Mouse (Mus musculus) C2C12 (cell line): ENCODE measurements at regions not wholly inside any gene's neighbourhood (a gene's known extent, or its start where the extent isn't known, plus 50 kb on each side); places are given as distances from the start of the nearest gene placed in this dataset.

ENCODE experiments used
- H3K27me3 ChIP-seq: one replicate; pipeline ENCODE4 v1.6.1; 2011; ENCODE audit not compliant: control insufficient read depth, insufficient read depth, insufficient read length
- H3K36me3 ChIP-seq: one replicate; pipeline ENCODE4 v1.6.1; 2011; ENCODE audit not compliant: control insufficient read depth, insufficient read depth
- H3K4me3 ChIP-seq: one replicate; pipeline ENCODE4 v1.5.1; 2011; ENCODE audit warnings: mild to moderate bottlenecking, control low read depth; ENCODE audit not compliant: poor library complexity, insufficient read depth, severe bottlenecking
- H3K79me2 ChIP-seq: one replicate; pipeline ENCODE4 v1.6.1; 2011; ENCODE audit not compliant: control insufficient read depth, insufficient read depth
- H3K79me3 ChIP-seq: one replicate; pipeline ENCODE4 v1.6.1; 2011; ENCODE audit warnings: low read depth, control low read depth
- H3ac ChIP-seq: one replicate; pipeline ENCODE3; 2011; ENCODE audit warnings: low read depth; ENCODE audit not compliant: control insufficient read depth, insufficient read length
- CEBPB ChIP-seq: IDR thresholded peaks from one replicate; pipeline ENCODE4 v1.6.1; 2011; ENCODE audit warnings: low read depth, mild to moderate bottlenecking, control low read depth, moderate library complexity
- CTCF ChIP-seq: IDR thresholded peaks from one replicate; pipeline ENCODE4 v1.5.1; 2011; ENCODE audit not compliant: control insufficient read depth, insufficient read depth, insufficient read length
- FOSL1 ChIP-seq: IDR thresholded peaks from one replicate; pipeline ENCODE4 v1.8.0; 2011; ENCODE audit warnings: mild to moderate bottlenecking, low read length; ENCODE audit not compliant: poor library complexity, insufficient read depth, severe bottlenecking
- MAX ChIP-seq: IDR thresholded peaks from one replicate; pipeline ENCODE4 v1.6.1; 2011; ENCODE audit warnings: mild to moderate bottlenecking, control low read depth
- MYOD1 ChIP-seq: IDR thresholded peaks from one replicate; pipeline ENCODE4 v1.6.1; 2011; ENCODE audit warnings: low read depth; ENCODE audit not compliant: control insufficient read depth, insufficient read length
- MYOG ChIP-seq: IDR thresholded peaks from one replicate; pipeline ENCODE4 v1.6.1; 2011; ENCODE audit not compliant: control insufficient read depth, insufficient read length; ENCODE audit errors: extremely low read depth
- USF1 ChIP-seq: IDR thresholded peaks from one replicate; pipeline ENCODE4 v1.6.1; 2011; ENCODE audit warnings: low read depth, mild to moderate bottlenecking, control low read depth, moderate library complexity

GRCm38 (mm10) chr13:28583617-28584016 lies 326.3 kb downstream of the Gm11361 start:
- Histone ChIP-seq H3K4me3 (no peak overlapping the region), H3K36me3 (no peaks in the 10 kb centered on the region), H3K79me2 (no peaks in the 10 kb centered on the region), H3ac (no peak overlapping the region), H3K79me3 (no peaks in the 10 kb centered on the region), H3K27me3 (no peaks in the 10 kb centered on the region)
- TF ChIP-seq MYOG (no peak), CEBPB (no peak), CTCF (no peak), MYOD1 (no peak), FOSL1 (no peak)

- H3K79me2 ChIP-seq = no peaks in the 10 kb centered on the region
- TF ChIP-seq MYOD1 (no peak), CEBPB (no peak), USF1 (no peak), MYOG (no peak), MAX (no peak)
- no peak overlapping the region for H3ac ChIP-seq
- H3K4me3 ChIP-seq = no peak overlapping the region
- no peaks in the 10 kb centered on the region for H3K27me3 ChIP-seq
- H3K79me3 ChIP-seq = no peaks in the 10 kb centered on the region
- H3K36me3 ChIP-seq = no peaks in the 10 kb centered on the region
Observed at GRCm38 (mm10) chr13:28575202-28575851, 318.0 kb downstream of the Gm11361 start.

- no peaks in the 10 kb centered on the region for H3K79me3 ChIP-seq
- H3K79me2 ChIP-seq = no peaks in the 10 kb centered on the region
- H3ac ChIP-seq = no peak overlapping the region
- TF ChIP-seq MYOD1 (no peak), CEBPB (no peak), MAX (no peak), USF1 (no peak), MYOG (no peak), FOSL1 (no peak), CTCF (no peak)
- no peak overlapping the region for H3K4me3 ChIP-seq
- H3K36me3 ChIP-seq = no peaks in the 10 kb centered on the region
- no peaks in the 10 kb centered on the region for H3K27me3 ChIP-seq
Observed at GRCm38 (mm10) chr13:28573364-28573763, 316.0 kb downstream of the Gm11361 start.

- Histone ChIP-seq H3ac (no peak overlapping the region), H3K36me3 (no peaks in the 10 kb centered on the region), H3K27me3 (no peaks in the 10 kb centered on the region), H3K79me2 (no peaks in the 10 kb centered on the region), H3K79me3 (no peaks in the 10 kb centered on the region), H3K4me3 (no peak overlapping the region)
- TF ChIP-seq MYOG = no peak
- no peak for TF ChIP-seq CEBPB
- no peak for TF ChIP-seq USF1
- no peak for TF ChIP-seq MAX
- no peak for TF ChIP-seq FOSL1
- TF ChIP-seq MYOD1 = no peak
- no peak for TF ChIP-seq CTCF
Observed at GRCm38 (mm10) chr13:28572448-28572847, 315.1 kb downstream of the Gm11361 start.

- TF ChIP-seq USF1 (no peak), MYOD1 (no peak), FOSL1 (no peak), MYOG (no peak), MAX (no peak), CEBPB (no peak), CTCF (no peak)
- no peak overlapping the region for H3K4me3 ChIP-seq
Observed at GRCm38 (mm10) chr13:28571716-28572115, 314.4 kb downstream of the Gm11361 start.

GRCm38 (mm10) chr13:28563585-28563984 lies 306.3 kb downstream of the Gm11361 start:
- TF ChIP-seq MYOG (no peak), MAX (no peak), FOSL1 (no peak), CTCF (no peak), CEBPB (no peak), MYOD1 (no peak), USF1 (no peak)
- H3K79me2 ChIP-seq = no peaks in the 10 kb centered on the region
- H3K27me3 ChIP-seq = no peaks in the 10 kb centered on the region
- H3K79me3 ChIP-seq = no peaks in the 10 kb centered on the region
- no peak overlapping the region for H3K4me3 ChIP-seq
- no peak overlapping the region for H3ac ChIP-seq
- H3K36me3 ChIP-seq = no peaks in the 10 kb centered on the region

More at GRCm38 (mm10) chr13:28571716-28572115, 314.4 kb downstream of the Gm11361 start:
- no peaks in the 10 kb centered on the region for H3K27me3 ChIP-seq
- no peak overlapping the region for H3ac ChIP-seq
- H3K79me3 ChIP-seq = no peaks in the 10 kb centered on the region
- H3K79me2 ChIP-seq = no peaks in the 10 kb centered on the region
- H3K36me3 ChIP-seq = no peaks in the 10 kb centered on the region
